Mouse (Mus musculus): Measurements from ENCODE around the gene Marcksl1.
"Not testable (repeated sequence)": the region's sequence is repeated elsewhere in the genome, so short reads cannot be mapped to it uniquely, and the experiment has no call there.

GRCm38 (mm10) chr4:129547631-129548030 is 34.2 kb downstream of the Marcksl1 start:
- not testable (repeated sequence) for TF ChIP-seq GATA1 (IDR thresholded peaks at IDR 0.05; ENCODE audit: borderline replicate concordance, low read length); FLI1 (IDR thresholded peaks at IDR 0.05; ENCODE audit: low read length)

All from megakaryocyte, embryonic 14.5 days (primary cell).